Mouse (Mus musculus) olfactory bulb, adult 2 months (tissue): Measurements from ENCODE around the gene Zfp3. TPM values are rescaled to one million over a fixed set of nuclear protein-coding genes. Genes with fewer than 3 reads are reported as not detected.

ENCODE experiments used
- H3K27ac ChIP-seq: fragments of 200-500 bp; 2 replicates; pipeline ENCODE4 v1.5.1; 2012; ENCODE audit warnings: low read depth, low read length; ENCODE audit not compliant: insufficient read depth
- H3K4me1 ChIP-seq: fragments of 200-500 bp; 2 replicates; pipeline ENCODE4 v1.6.1; 2012; ENCODE audit warnings: low read length; ENCODE audit not compliant: control insufficient read depth, insufficient read depth
- H3K4me3 ChIP-seq: fragments of 200-500 bp; 2 replicates; pipeline ENCODE4 v1.5.1; 2012; ENCODE audit warnings: mild to moderate bottlenecking, low read depth, low read length, moderate library complexity; ENCODE audit not compliant: insufficient read depth
- CTCF ChIP-seq: fragments of 200-500 bp; IDR thresholded peaks from 2 replicates; pipeline ENCODE4 v1.5.1; 2012; ENCODE audit warnings: low read depth, mild to moderate bottlenecking, low read length, moderate library complexity; ENCODE audit not compliant: insufficient read depth
- POLR2A ChIP-seq: fragments of 200-500 bp; IDR thresholded peaks from 2 replicates; pipeline ENCODE4 v1.6.1; 2012; ENCODE audit warnings: mild to moderate bottlenecking, low read depth, low read length, moderate library complexity; ENCODE audit not compliant: insufficient read depth
- WGBS: fragments of 180-500 bp; shearing (Covaris S2); methylation state at CpG from one replicate; pipeline ENCODE4 v1.1.7; 2018; 5-methylcytosine and 5-hydroxymethylcytosine counted together
- polyA plus RNA-seq: library from polyadenylated mRNA; stranded (reverse); fragments of >200 nt; gene quantifications from 2 replicates; pipeline ENCODE4 v1.2.4, GENCODE M21; 2012; ENCODE audit warnings: low replicate concordance; ENCODE audit not compliant: missing spikeins, insufficient read depth, insufficient read length

The Zfp3 gene
- polyA plus RNA-seq, 1 experiment = not detected

DNA sequence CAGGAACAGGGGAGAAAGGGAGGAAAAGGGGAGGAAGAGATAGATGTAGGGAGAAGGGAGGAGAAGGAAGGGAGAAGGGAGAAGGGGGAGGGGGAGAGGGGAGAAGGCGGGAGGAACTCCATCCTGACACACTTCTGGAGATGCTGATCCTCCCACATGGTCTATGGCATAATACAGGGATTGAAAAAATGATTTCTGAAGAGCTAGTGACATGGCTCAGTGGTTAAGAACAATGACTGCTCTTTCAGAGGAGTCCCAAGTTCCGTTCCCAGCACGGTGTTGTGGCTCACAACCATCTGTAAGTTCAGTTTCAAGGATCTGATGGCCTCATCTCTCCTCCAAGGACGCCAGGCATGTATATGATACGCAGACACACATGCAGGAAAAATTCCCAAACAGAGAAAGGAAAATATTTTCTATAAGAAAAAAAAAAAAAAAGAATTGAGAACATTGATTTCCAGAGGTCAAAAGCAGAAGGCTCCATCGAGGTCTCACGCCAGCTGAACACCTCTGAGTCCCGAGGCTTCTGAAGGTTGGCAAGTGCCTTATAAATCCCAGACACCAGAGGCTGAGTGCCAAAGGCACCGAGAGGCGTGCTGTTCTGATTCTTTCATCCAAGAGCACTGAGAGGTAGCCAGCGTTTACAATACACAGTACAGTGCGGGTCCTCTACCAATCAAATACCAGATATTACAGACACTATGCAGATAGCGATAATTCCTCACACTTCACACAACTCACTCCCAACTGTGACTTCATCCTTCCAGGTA, 47.6 kb downstream of the Zfp3 start:
- Histone ChIP-seq H3K4me3 (no peak overlapping the region), H3K4me1 (no peaks in the 10 kb centered on the region), H3K27ac (no peak overlapping the region)
- WGBS = 60% methylated on average over 13 of the region's 13 CpGs
- TF ChIP-seq CTCF = no peak
- no peak for TF ChIP-seq POLR2A

DNA sequence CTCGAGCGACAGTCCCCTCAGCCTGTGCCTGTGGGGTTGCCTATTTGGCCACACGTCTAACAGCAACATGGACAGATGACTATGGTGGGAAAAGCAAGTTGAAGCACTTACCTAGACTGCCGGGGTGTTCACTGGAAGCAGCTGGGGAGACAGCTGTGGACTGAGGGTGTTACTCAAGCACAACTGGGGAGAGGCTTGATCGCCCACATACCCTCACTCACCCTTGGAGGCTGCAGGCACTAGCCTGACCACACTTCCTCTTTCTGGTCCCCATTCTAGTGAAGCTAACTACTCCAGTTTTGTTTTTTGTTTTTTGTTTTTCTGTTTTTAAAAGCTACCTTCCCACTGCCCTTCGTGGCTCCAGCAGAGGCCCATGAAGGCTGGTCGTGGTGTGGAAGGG, 48.4 kb downstream of the Zfp3 start, which contains the start of gene Scimp:
Gene Scimp, minus strand, starts transcription at position 222 of the 400 bp plus-strand sequence.
- H3K4me3 ChIP-seq = no peak within 1 kb of the TSS
- 86% methylated on average over 7 of the region's 7 CpGs for WGBS
- H3K27ac ChIP-seq = no peak within 1 kb of the TSS
- no peak for TF ChIP-seq POLR2A
- no peak for TF ChIP-seq CTCF
- H3K4me1 ChIP-seq = no peaks in the 10 kb centered on the region

DNA sequence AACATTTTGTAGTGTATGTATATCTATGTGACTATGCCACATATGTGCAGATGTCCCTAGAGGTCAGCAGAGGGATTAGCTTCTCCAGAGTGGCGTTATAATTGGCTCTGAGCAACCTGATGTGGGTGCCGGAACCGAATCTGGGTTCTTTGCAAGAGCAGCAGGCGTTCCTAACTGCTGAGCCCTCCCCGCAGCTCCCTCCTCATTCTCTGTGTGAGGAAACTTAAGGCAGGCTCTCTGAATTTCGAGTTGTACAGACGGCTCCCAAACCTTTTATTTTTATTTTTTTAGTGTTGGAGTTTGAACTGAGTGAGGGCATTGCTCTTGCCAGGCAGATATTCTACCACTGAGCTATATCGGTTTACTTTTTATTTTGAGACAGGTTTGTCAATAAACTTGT, 51.1 kb downstream of the Zfp3 start:
- Histone ChIP-seq H3K4me1 (no peaks in the 10 kb centered on the region), H3K4me3 (no peak overlapping the region), H3K27ac (no peak overlapping the region)
- WGBS = 85% methylated on average over 8 of the region's 8 CpGs
- TF ChIP-seq CTCF (no peak), POLR2A (no peak)

DNA sequence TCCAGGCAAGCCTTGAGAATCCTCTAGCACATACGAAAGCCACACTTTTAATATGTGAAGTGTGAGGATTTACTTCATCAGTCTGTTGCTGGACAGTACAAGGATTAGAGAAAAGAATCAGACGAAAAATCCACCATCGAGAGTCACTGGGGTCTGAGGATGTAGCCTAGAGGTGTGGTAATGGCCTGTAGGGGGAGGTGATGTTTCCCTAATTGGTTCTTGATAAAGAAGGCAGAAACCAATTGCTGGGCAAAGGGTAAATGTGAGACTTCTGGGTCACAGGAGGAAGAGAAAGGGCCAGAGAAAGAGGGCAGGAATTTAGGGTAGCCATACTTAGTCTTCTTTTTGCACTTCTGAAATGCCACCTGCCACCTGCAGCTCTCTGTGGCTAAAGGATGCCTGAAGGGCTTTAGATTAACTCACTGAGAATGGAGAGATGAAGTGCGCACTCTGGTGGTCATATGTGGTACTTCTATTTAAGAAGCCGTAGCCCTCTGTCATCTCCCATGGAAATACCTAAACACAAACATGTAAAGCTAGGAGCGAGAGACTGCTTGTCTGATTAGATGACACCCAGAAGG, 51.6 kb downstream of the Zfp3 start:
- Histone ChIP-seq H3K4me3 (no peak overlapping the region), H3K4me1 (no peaks in the 10 kb centered on the region), H3K27ac (no peak overlapping the region)
- WGBS = 21% methylated on average over 6 of the region's 6 CpGs
- TF ChIP-seq POLR2A (no peak), CTCF (no peak)

DNA sequence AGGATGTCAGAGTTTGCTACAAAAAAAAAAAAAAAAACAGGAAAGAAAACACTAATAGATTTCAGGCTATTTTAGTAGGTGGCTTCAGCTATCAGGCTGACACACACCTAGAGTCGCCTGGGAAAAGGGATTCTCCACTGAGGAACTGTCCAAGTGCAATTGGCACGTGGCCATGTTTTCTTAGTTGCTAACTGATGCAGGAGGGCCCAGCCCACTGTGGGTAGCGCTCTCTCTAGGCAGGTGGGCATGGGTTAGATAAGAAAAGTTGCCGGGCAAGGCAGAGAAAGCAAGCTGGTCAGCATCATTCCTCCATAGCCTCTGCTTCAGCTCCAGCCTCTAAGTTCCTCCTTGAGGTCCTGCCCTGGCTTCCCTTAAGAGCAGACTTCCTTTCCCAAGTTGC, 52.8 kb downstream of the Zfp3 start:
- WGBS = 81% methylated on average over 4 of the region's 4 CpGs

DNA sequence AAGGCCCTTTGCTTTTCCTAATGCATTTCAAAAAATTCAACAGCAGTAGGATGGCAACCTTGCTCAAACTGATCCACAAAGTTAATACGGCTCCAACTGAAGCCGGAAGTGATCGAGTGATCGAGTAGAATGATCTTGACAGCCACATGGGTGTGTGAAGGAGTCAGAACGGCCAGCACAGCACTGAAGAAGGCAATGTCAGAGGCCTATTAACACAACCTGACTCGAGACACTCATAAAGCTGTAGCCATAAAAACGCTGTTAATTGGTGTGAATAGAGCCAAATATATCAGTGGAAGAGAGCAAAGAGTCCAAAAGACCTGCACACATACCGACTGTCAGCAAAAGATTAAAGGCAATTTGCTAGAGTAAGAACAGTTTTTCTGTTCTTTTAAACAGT, 56.1 kb downstream of the Zfp3 start:
- TF ChIP-seq CTCF (no peak), POLR2A (no peak)
- Histone ChIP-seq H3K27ac (no peak overlapping the region), H3K4me3 (no peak overlapping the region), H3K4me1 (no peaks in the 10 kb centered on the region)
- whole genome bisulfite sequencing = 83% methylated on average over 8 of the region's 8 CpGs

More for the DNA sequence above, 52.8 kb downstream of the Zfp3 start:
- no peak overlapping the region for H3K4me3 ChIP-seq
- TF ChIP-seq POLR2A (no peak), CTCF (no peak)
- no peak overlapping the region for H3K27ac ChIP-seq
- no peaks in the 10 kb centered on the region for H3K4me1 ChIP-seq

DNA sequence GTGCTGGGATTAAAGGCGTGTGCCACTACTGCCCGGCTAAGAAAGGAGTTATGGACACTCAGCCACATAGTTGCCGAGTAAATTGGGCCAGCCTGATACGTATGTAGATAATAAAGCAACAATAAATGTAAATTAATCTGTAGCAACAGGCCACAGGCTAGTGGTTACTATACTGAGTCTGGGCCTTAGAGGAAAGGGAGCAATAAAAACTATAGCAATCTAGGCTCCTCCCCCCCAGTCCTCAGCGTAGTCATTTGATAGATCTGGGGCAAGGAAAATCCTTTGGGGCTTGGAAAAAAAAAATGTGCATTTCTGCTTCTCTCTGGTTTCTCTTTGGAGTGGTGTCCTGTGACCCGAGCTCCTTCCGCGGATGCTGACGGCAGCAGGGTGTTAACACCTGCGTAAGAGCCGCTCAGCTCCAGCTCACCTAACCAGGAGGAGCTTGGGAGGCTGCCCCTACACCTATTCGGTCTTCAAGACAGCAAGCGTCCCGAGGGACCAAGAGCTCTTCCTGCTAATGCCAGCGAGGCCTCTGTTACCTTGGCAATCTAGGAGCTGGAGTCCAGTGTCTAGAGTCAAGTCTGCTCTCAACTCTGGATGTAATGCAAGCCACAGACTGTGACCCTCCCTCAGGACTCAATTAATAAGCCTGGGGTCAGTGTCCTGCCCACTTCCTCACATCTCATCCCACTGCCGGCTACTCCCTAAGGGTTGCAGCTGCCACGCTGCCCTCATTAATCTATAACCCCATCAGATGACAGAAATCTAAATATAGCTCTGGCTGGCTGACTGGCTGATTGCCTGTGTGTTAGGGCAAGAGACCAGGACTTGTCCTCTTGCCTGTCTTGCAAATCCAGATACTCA, 58.0 kb downstream of the Zfp3 start:
- Histone ChIP-seq H3K4me1 (no peaks in the 10 kb centered on the region), H3K4me3 (no peak overlapping the region), H3K27ac (no peak overlapping the region)
- TF ChIP-seq CTCF (no peak), POLR2A (no peak)
- WGBS = 73% methylated on average over 17 of the region's 17 CpGs

Other genes starting within 250 kb of the Zfp3 start
- not detected in 2 replicates for gene Vmo1, start 249.6 kb upstream of the Zfp3 start, polyA plus RNA-seq
- not detected in 2 replicates for gene Gltpd2, start 245.0 kb upstream of the Zfp3 start, polyA plus RNA-seq
- not detected in 2 replicates for gene Psmb6, start 238.8 kb upstream of the Zfp3 start, polyA plus RNA-seq
- gene Gm40193, start 231.3 kb upstream of the Zfp3 start, polyA plus RNA-seq = not detected in 2 replicates
- gene Pld2, start 224.1 kb upstream of the Zfp3 start, polyA plus RNA-seq = not detected in 2 replicates
- 190 TPM in 1 of 2 replicates, not detected in the other for gene Mink1, start 201.3 kb upstream of the Zfp3 start, polyA plus RNA-seq
- gene 4930544D05Rik, start 148.4 kb upstream of the Zfp3 start, polyA plus RNA-seq = not detected in 2 replicates
- not detected in 2 replicates for gene Chrne, start 145.0 kb upstream of the Zfp3 start, polyA plus RNA-seq
- gene Gp1ba, start 125.1 kb upstream of the Zfp3 start, polyA plus RNA-seq = not detected in 2 replicates
- gene Rnf167, start 117.0 kb upstream of the Zfp3 start, polyA plus RNA-seq = not detected in 2 replicates
- not detected in 2 replicates for gene Slc25a11, start 116.7 kb upstream of the Zfp3 start, polyA plus RNA-seq
- 496 and 550 TPM in 2 replicates for gene Pfn1, start 109.6 kb upstream of the Zfp3 start, polyA plus RNA-seq
- gene Eno3, start 107.0 kb upstream of the Zfp3 start, polyA plus RNA-seq = not detected in 2 replicates
- not detected in 2 replicates for gene Spag7, start 94.8 kb upstream of the Zfp3 start, polyA plus RNA-seq
- not detected in 2 replicates for gene Camta2, start 76.1 kb upstream of the Zfp3 start, polyA plus RNA-seq
- gene Inca1, start 64.1 kb upstream of the Zfp3 start, polyA plus RNA-seq = not detected in 2 replicates
- gene Kif1c, start 63.7 kb upstream of the Zfp3 start, polyA plus RNA-seq = not detected in 2 replicates
- gene Scimp, start 48.4 kb downstream of the Zfp3 start, polyA plus RNA-seq = not detected in 2 replicates
- gene Rabep1, start 80.6 kb downstream of the Zfp3 start, polyA plus RNA-seq = not detected in 2 replicates
- not detected in 2 replicates for gene Nup88, start 205.8 kb downstream of the Zfp3 start, polyA plus RNA-seq
- gene Rpain, start 206.0 kb downstream of the Zfp3 start, polyA plus RNA-seq = not detected in 2 replicates
- gene C1qbp, start 218.8 kb downstream of the Zfp3 start, polyA plus RNA-seq = not detected in 2 replicates
- gene Dhx33, start 240.2 kb downstream of the Zfp3 start, polyA plus RNA-seq = not detected in 2 replicates